Comparison of ENCODE assay signal across 15 mouse cellular contexts in genomic region chr1:5243186-5243585, GRCm38 (mm10).
DNase-seq lines count a peak whose midpoint lies in the region.
"Had no signal": no experiment of that assay in that cellular context is flagged by ENCODE, and none has a peak within 500 bp of the region (broad histone marks: within the 10 kb centered on the region; RNA-seq: fewer than 3 reads in every experiment).

No protein-coding gene starts in this region.

- peak; percentile 1 for DNase-seq in right cerebral cortex, adult 18-20 months
- DNase-seq in right cerebral cortex, adult 2 months (ENCODE audit: low spot score in 2 of 2) = no peak
- DNase-seq in layer of hippocampus, adult 18-20 months (ENCODE audit: low spot score in 2 of 2) = peak; percentile 67 to 87
- DNase-seq in layer of hippocampus, adult 9-11 months = peak; percentile 82
- no peak for DNase-seq in gastrocnemius, postnatal 25 days
- DNase-seq in left cerebral cortex, postnatal 4 days = no peak
- no peak for DNase-seq in T-cell, adult 2 months (ENCODE audit: low spot score)
- DNase-seq: adrenal gland, postnatal 14 days; B cell, adult 2 months; cerebellum, adult 18-20 months; cerebellum, postnatal 10 days; gastrocnemius, adult 2 months; gastrocnemius, postnatal 36 days; heart, adult 18-20 months; heart, postnatal 14 days had no signal

- intact Hi-C loops in left cerebral cortex, postnatal 4 days (cut with DNase I) = no loop called here

Comparison
In these comparisons a context has a peak if more than half of its experiments do, and no peak if none do; other contexts are left out.
1. DNase-seq: peak in right cerebral cortex, adult 18-20 months (single experiment), layer of hippocampus, adult 18-20 months (2 of 2) and layer of hippocampus, adult 9-11 months (single experiment); none in right cerebral cortex, adult 2 months (0 of 2), gastrocnemius, postnatal 25 days (single experiment), left cerebral cortex, postnatal 4 days (single experiment) and T-cell, adult 2 months (single experiment).